Mouse (Mus musculus) embryonic facial prominence, embryonic 13.5 days (tissue): Measurements from ENCODE around the gene Tmem210. TPM values are rescaled to one million over a fixed set of nuclear protein-coding genes. Genes with fewer than 3 reads are reported as not detected.

Experiments
- ATAC-seq: fragments of 200-750 bp; cut with Nextera tagmentation; 2 replicates; pipeline ENCODE4 v1.8.0; 2017; ENCODE audit warnings: low read depth; ENCODE audit not compliant: insufficient number of reproducible peaks, insufficient read depth, low FRiP score, low TSS enrichment
- H3K27ac ChIP-seq: fragments of 300-500 bp; sonication (generic); 2 replicates; pipeline ENCODE4 v1.5.1; 2015; ENCODE audit warnings: moderate library complexity, mild to moderate bottlenecking, inconsistent platforms
- H3K27me3 ChIP-seq: fragments of 300-500 bp; sonication (generic); 2 replicates; pipeline ENCODE4 v1.6.1; 2015; ENCODE audit warnings: mild to moderate bottlenecking, inconsistent platforms
- H3K36me3 ChIP-seq: fragments of 300-500 bp; sonication (generic); 2 replicates; pipeline ENCODE4 v1.6.1; 2015; ENCODE audit warnings: mild to moderate bottlenecking, inconsistent platforms
- H3K4me1 ChIP-seq: fragments of 300-500 bp; sonication (generic); 2 replicates; pipeline ENCODE4 v1.6.1; 2015; ENCODE audit warnings: inconsistent platforms
- H3K4me2 ChIP-seq: fragments of 300-500 bp; sonication (generic); 2 replicates; pipeline ENCODE4 v1.6.1; 2015; ENCODE audit warnings: moderate library complexity, mild to moderate bottlenecking, inconsistent platforms
- H3K4me3 ChIP-seq: fragments of 300-500 bp; sonication (generic); 2 replicates; pipeline ENCODE4 v1.5.1; 2015; ENCODE audit warnings: mild to moderate bottlenecking, inconsistent platforms
- H3K9ac ChIP-seq: fragments of 300-500 bp; sonication (generic); 2 replicates; pipeline ENCODE4 v1.6.1; 2015; ENCODE audit warnings: mild to moderate bottlenecking, inconsistent platforms
- H3K9me3 ChIP-seq: fragments of 300-500 bp; sonication (generic); 2 replicates; pipeline ENCODE4 v1.6.1; 2016; ENCODE audit warnings: inconsistent platforms
- WGBS: fragments of 180-500 bp; shearing (Covaris S2); methylation state at CpG from one replicate; pipeline ENCODE4 v1.1.7; 2015; ENCODE audit warnings: mixed read lengths; 5-methylcytosine and 5-hydroxymethylcytosine counted together
- polyA plus RNA-seq: library from polyadenylated mRNA; unstranded; fragments of >200 nt; fragmentation: Nextera tagmentation; extraction: Ambion mirVana; gene quantifications from 2 replicates; pipeline ENCODE4 v1.2.1, GENCODE M21; 2015

Tmem210 gene
- not detected in 2 replicates for polyA plus RNA-seq

- 0 out of 2 replicates have a peak within 1 kb of the TSS, but pooled peaks have one; percentile 2 for H3K4me2 ChIP-seq
- peak within 1 kb of the TSS; percentile 77 for H3K27ac ChIP-seq
- no peaks in the 10 kb centered on the region for H3K9me3 ChIP-seq
- H3K9ac ChIP-seq, result no peak within 1 kb of the TSS
- H3K4me3 ChIP-seq, result no peak within 1 kb of the TSS
- WGBS, result 81% methylated on average over 6 of the region's 6 CpGs
- peaks cover 34% of the 10 kb centered on the region for H3K36me3 ChIP-seq
- no peak for ATAC-seq
- peaks cover 43% of the 10 kb centered on the region for H3K4me1 ChIP-seq
- H3K27me3 ChIP-seq, result peaks cover 59% of the 10 kb centered on the region
Measured at GRCm38 (mm10) chr2:25287927-25288649, at the start of gene Tmem210. Gene Tmem210 (plus strand): TSS chr2:25288145.

- H3K4me1 ChIP-seq, result peaks cover 28% of the 10 kb centered on the region
- H3K36me3 ChIP-seq, result no peaks in the 10 kb centered on the region
- H3K27me3 ChIP-seq, result peaks cover 47% of the 10 kb centered on the region
- no peak overlapping the region for H3K9ac ChIP-seq
- no peak overlapping the region for H3K4me3 ChIP-seq
- 78% methylated on average over 3 of the region's 3 CpGs for WGBS
- ATAC-seq, result no peak
- no peak overlapping the region for H3K4me2 ChIP-seq
- no peak overlapping the region for H3K27ac ChIP-seq
- H3K9me3 ChIP-seq, result no peaks in the 10 kb centered on the region
Measured at GRCm38 (mm10) chr2:25239766-25240165, 48.2 kb upstream of the Tmem210 start.

- peak overlapping the region; percentile 93 for H3K4me2 ChIP-seq
- WGBS, result 50% methylated on average over 8 of the region's 8 CpGs
- no peaks in the 10 kb centered on the region for H3K36me3 ChIP-seq
- peak overlapping the region; percentile 71 for H3K9ac ChIP-seq
- peaks cover 28% of the 10 kb centered on the region for H3K4me1 ChIP-seq
- ATAC-seq, result no peak
- H3K27ac ChIP-seq, result peak overlapping the region; percentile 71; the same call in 1 of the 2 replicates
- no peaks in the 10 kb centered on the region for H3K9me3 ChIP-seq
- peaks cover 45% of the 10 kb centered on the region for H3K27me3 ChIP-seq
- H3K4me3 ChIP-seq, result peak overlapping the region; percentile 57
Measured at GRCm38 (mm10) chr2:25240310-25240709, 47.6 kb upstream of the Tmem210 start.

- peak overlapping the region; percentile 71 for H3K9ac ChIP-seq
- H3K4me1 ChIP-seq, result peaks cover 28% of the 10 kb centered on the region
- peak overlapping the region; percentile 93 for H3K4me2 ChIP-seq
- peaks cover 5% of the 10 kb centered on the region; the same call in 1 of the 2 replicates for H3K36me3 ChIP-seq
- ATAC-seq, result peak; percentile 75
- peaks cover 44% of the 10 kb centered on the region for H3K27me3 ChIP-seq
- H3K9me3 ChIP-seq, result no peaks in the 10 kb centered on the region
- H3K27ac ChIP-seq, result peak overlapping the region; percentile 71; the same call in 1 of the 2 replicates
- WGBS, result 1% methylated on average over 29 of the region's 29 CpGs
- H3K4me3 ChIP-seq, result peak overlapping the region; percentile 57
Measured at GRCm38 (mm10) chr2:25240723-25241437, 47.1 kb upstream of the Tmem210 start.

- no peak for ATAC-seq
- Histone ChIP-seq H3K4me3 (peak overlapping the region; percentile 57), H3K36me3 (peaks cover 10% of the 10 kb centered on the region), H3K27me3 (peaks cover 39% of the 10 kb centered on the region), H3K9me3 (no peaks in the 10 kb centered on the region), H3K9ac (peak overlapping the region; percentile 71; the same call in 1 of the 2 replicates), H3K27ac (0 out of 2 replicates have a peak overlapping the region, but pooled peaks have one; percentile 71), H3K4me1 (peaks cover 28% of the 10 kb centered on the region), H3K4me2 (peak overlapping the region; percentile 93)
- WGBS, result 11% methylated on average over 6 of the region's 6 CpGs
Measured at GRCm38 (mm10) chr2:25241438-25241775, 46.5 kb upstream of the Tmem210 start.

- Histone ChIP-seq H3K4me2 (peak within 1 kb of the TSS; percentile 93), H3K27ac (0 out of 2 replicates have a peak within 1 kb of the TSS, but pooled peaks have one; percentile 71), H3K27me3 (peaks cover 38% of the 10 kb centered on the region), H3K36me3 (peaks cover 14% of the 10 kb centered on the region), H3K4me1 (peaks cover 28% of the 10 kb centered on the region), H3K4me3 (peak within 1 kb of the TSS; percentile 57), H3K9me3 (no peaks in the 10 kb centered on the region), H3K9ac (peak within 1 kb of the TSS; percentile 71)
- ATAC-seq, result no peak
- WGBS, result under 1% methylated on average over 59 of the region's 59 CpGs
Measured at GRCm38 (mm10) chr2:25242101-25242506, 45.8 kb upstream of the Tmem210 start, which contains the start of the genes Rnf208 and Cysrt1. Gene Rnf208 (plus strand): TSS chr2:25242255. Gene Cysrt1 (minus strand): TSS chr2:25242452.

GRCm38 (mm10) chr2:25243342-25243741, 44.6 kb upstream of the Tmem210 start:
- 80% methylated on average over 8 of the region's 8 CpGs for WGBS
- ATAC-seq, result no peak
- H3K4me3 ChIP-seq, result no peak overlapping the region
- no peak overlapping the region for H3K27ac ChIP-seq
- peak overlapping the region; percentile 93 for H3K4me2 ChIP-seq
- peaks cover 28% of the 10 kb centered on the region for H3K4me1 ChIP-seq
- peaks cover 34% of the 10 kb centered on the region for H3K27me3 ChIP-seq
- H3K9me3 ChIP-seq, result no peaks in the 10 kb centered on the region
- peaks cover 26% of the 10 kb centered on the region for H3K36me3 ChIP-seq
- no peak overlapping the region for H3K9ac ChIP-seq

GRCm38 (mm10) chr2:25244144-25244543, 43.8 kb upstream of the Tmem210 start:
- peaks cover 35% of the 10 kb centered on the region for H3K36me3 ChIP-seq
- H3K4me2 ChIP-seq, result no peak overlapping the region
- peaks cover 34% of the 10 kb centered on the region for H3K27me3 ChIP-seq
- no peak overlapping the region for H3K4me3 ChIP-seq
- H3K4me1 ChIP-seq, result peaks cover 28% of the 10 kb centered on the region
- no peak overlapping the region for H3K27ac ChIP-seq
- no peak for ATAC-seq
- H3K9ac ChIP-seq, result no peak overlapping the region
- 87% methylated on average over 4 of the region's 4 CpGs for WGBS
- no peaks in the 10 kb centered on the region for H3K9me3 ChIP-seq

GRCm38 (mm10) chr2:25246183-25247072, 41.5 kb upstream of the Tmem210 start, which contains the start of gene AL732309.1:
Gene AL732309.1 (minus strand): TSS chr2:25246863.
- Histone ChIP-seq H3K9ac (no peak within 1 kb of the TSS), H3K9me3 (no peaks in the 10 kb centered on the region), H3K36me3 (peaks cover 57% of the 10 kb centered on the region), H3K27ac (no peak within 1 kb of the TSS), H3K27me3 (peaks cover 28% of the 10 kb centered on the region), H3K4me2 (no peak within 1 kb of the TSS), H3K4me1 (peaks cover 12% of the 10 kb centered on the region), H3K4me3 (no peak within 1 kb of the TSS)
- 86% methylated on average over 10 of the region's 10 CpGs for WGBS
- ATAC-seq, result no peak

GRCm38 (mm10) chr2:25252331-25252730, 35.6 kb upstream of the Tmem210 start:
- Histone ChIP-seq H3K36me3 (peaks cover 56% of the 10 kb centered on the region), H3K27me3 (no peaks in the 10 kb centered on the region), H3K9ac (no peak overlapping the region), H3K27ac (no peak overlapping the region), H3K4me2 (no peak overlapping the region), H3K4me1 (peaks cover 17% of the 10 kb centered on the region), H3K4me3 (no peak overlapping the region), H3K9me3 (no peaks in the 10 kb centered on the region)
- ATAC-seq, result no peak
- 79% methylated on average over 1 of the region's 1 CpGs for WGBS

GRCm38 (mm10) chr2:25255284-25255779, 32.6 kb upstream of the Tmem210 start, which contains the start of gene Tmem203:
Gene Tmem203 (plus strand): TSS chr2:25255439.
- H3K27me3 ChIP-seq, result no peaks in the 10 kb centered on the region
- H3K9me3 ChIP-seq, result no peaks in the 10 kb centered on the region
- H3K9ac ChIP-seq, result peak within 1 kb of the TSS; percentile 88
- H3K4me2 ChIP-seq, result peak within 1 kb of the TSS; percentile 97
- peak within 1 kb of the TSS; percentile 78 for H3K27ac ChIP-seq
- H3K36me3 ChIP-seq, result peaks cover 26% of the 10 kb centered on the region
- peaks cover 17% of the 10 kb centered on the region for H3K4me1 ChIP-seq
- WGBS, result under 1% methylated on average over 39 of the region's 39 CpGs
- peak within 1 kb of the TSS; percentile 99 for H3K4me3 ChIP-seq
- peak; percentile 76 for ATAC-seq
